Mouse (Mus musculus) MEL (cell line): ENCODE measurements around the gene AC124108.1.

Source experiments
- CHD2 ChIP-seq: IDR thresholded peaks from 2 replicates; pipeline ENCODE4 v1.6.1; 2011; ENCODE audit warnings: low read length, improper control_type of control experiment
- CTCF ChIP-seq, 3 experiments: IDR thresholded peaks in 2 of 3; conservative IDR thresholded peaks in 1 of 3; 2 replicates each; pipeline ENCODE4 v1.5.1; 2011 to 2012; ENCODE audit warnings: low read length in 3 of 3, low read depth in 2 of 3, mild to moderate bottlenecking in 2 of 3, improper control_type of control experiment in 1 of 3, inconsistent platforms in 1 of 3, mixed read lengths in 1 of 3, moderate library complexity in 1 of 3; ENCODE audit not compliant: control insufficient read depth in 1 of 3, insufficient read depth in 1 of 3, poor library complexity in 1 of 3, severe bottlenecking in 1 of 3
- HCFC1 ChIP-seq: IDR thresholded peaks from 2 replicates; pipeline ENCODE4 v1.6.1; 2012; ENCODE audit warnings: low read depth, mild to moderate bottlenecking, inconsistent platforms, low read length, improper control_type of control experiment, moderate library complexity
- KAT2A ChIP-seq: conservative IDR thresholded peaks from 2 replicates; pipeline ENCODE4 v1.6.1; 2012; ENCODE audit warnings: low read depth, low read length, improper control_type of control experiment, inconsistent platforms
- MAFK ChIP-seq: IDR thresholded peaks from 2 replicates; pipeline ENCODE4 v1.6.1; 2011; ENCODE audit warnings: low read depth, mild to moderate bottlenecking, low read length, improper control_type of control experiment, borderline replicate concordance
- POLR2A ChIP-seq, 2 experiments: IDR thresholded peaks; 2 replicates each; pipeline ENCODE4 v1.6.1; 2011 to 2012; ENCODE audit warnings: low read length in 2 of 2, mild to moderate bottlenecking in 2 of 2, control low read depth in 1 of 2, improper control_type of control experiment in 1 of 2, low read depth in 1 of 2, moderate library complexity in 1 of 2; ENCODE audit not compliant: control insufficient read depth in 1 of 2, insufficient read depth in 1 of 2, poor library complexity in 1 of 2
- POLR2AphosphoS2 ChIP-seq: IDR thresholded peaks from 2 replicates; pipeline ENCODE4 v1.6.1; 2011; ENCODE audit warnings: low read length, improper control_type of control experiment
- TCF12 ChIP-seq: IDR thresholded peaks from 2 replicates; pipeline ENCODE4 v1.6.1; 2014; ENCODE audit warnings: low read depth, mild to moderate bottlenecking, inconsistent platforms, low read length, improper control_type of control experiment, moderate library complexity
- ZKSCAN1 ChIP-seq: IDR thresholded peaks from 2 replicates; pipeline ENCODE4 v1.6.1; 2012; ENCODE audit warnings: low read depth, mild to moderate bottlenecking, inconsistent platforms, low read length, improper control_type of control experiment, moderate library complexity

- TF ChIP-seq HCFC1 (no peak), POLR2AphosphoS2 (no peak), MAFK (no peak), CTCF (IDR thresholded peaks at IDR 0.05 in 2 of 3, conservative IDR thresholded peaks at IDR 0.05 in 1 of 3; ENCODE audit: control insufficient read depth in 1 of 3, insufficient read depth in 1 of 3, low read depth in 2 of 3, low read length in 3 of 3, poor library complexity in 1 of 3, severe bottlenecking in 1 of 3) (no peak), POLR2A (IDR thresholded peaks at IDR 0.05; ENCODE audit: control insufficient read depth in 1 of 2, insufficient read depth in 1 of 2, low read depth in 1 of 2, low read length in 2 of 2, poor library complexity in 1 of 2) (no peak), ZKSCAN1 (no peak), KAT2A (no peak), TCF12 (no peak), CHD2 (no peak)
Observed at GRCm38 (mm10) chr1:132221627-132222026, 30.4 kb downstream of the AC124108.1 start.
